Mouse (Mus musculus): ENCODE measurements around the gene Tprg.

Tprg gene

DNA sequence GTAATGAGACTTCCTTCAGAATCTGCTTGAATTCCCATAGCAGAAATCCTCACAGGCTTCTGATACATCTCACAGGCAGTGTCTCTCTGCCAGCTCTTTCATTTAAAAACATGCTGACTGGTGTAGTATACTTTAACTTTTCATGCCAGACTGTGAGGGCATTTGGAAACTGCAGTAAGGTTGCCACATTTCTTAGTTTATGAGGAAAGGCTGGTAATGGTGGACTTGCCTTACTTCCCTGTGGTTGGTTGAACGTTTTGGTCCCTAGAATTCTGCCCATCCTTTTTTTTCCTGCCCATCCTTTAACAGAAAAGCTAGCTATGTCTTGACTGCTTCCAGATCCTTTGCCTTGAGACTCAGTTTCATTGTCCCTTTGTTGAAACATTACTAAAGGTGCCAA, 138.8 kb downstream of the Tprg start:
- DNase-seq (ENCODE audit: low spot score) = no peak

DNA sequence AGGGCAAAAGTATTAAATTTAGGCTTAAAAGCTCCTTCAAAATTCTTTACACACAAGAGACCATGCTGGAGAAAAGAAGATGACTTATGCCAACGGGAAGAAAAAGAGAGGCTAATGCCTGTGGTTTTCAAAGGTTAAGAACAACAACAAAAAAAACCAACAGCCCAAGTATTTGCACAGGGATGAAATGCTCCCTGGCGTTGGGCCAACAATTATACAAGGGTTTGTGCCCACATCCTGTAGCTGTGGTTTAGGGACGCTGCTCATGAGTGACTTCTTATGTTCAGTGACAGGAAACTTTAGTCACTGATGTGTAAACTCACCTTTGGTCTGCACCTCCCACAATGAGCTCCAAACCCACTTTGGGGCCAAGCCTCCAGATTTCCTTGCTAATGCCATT, 139.6 kb downstream of the Tprg start:
- DNase-seq (ENCODE audit: low spot score) = no peak

DNA sequence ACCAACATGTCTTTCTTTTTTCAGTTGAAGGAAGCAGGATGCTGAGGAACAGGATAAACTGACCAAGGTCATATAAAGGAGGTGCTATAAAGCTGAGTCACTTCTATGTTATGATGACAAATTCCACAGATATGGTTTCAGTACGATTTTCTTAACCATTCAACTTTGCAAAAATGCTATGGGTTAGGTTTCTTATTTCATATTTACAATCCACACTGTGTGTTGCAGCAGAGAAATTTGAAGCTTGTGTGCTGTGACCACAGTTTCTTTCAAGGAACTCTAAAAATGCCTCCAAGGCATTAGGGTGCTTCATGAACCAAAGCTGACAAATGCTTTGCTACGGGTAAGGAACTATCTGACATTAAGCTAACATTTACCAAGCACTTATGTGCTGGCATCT, 153.4 kb downstream of the Tprg start:
- DNase-seq (ENCODE audit: low spot score) = no peak

DNA sequence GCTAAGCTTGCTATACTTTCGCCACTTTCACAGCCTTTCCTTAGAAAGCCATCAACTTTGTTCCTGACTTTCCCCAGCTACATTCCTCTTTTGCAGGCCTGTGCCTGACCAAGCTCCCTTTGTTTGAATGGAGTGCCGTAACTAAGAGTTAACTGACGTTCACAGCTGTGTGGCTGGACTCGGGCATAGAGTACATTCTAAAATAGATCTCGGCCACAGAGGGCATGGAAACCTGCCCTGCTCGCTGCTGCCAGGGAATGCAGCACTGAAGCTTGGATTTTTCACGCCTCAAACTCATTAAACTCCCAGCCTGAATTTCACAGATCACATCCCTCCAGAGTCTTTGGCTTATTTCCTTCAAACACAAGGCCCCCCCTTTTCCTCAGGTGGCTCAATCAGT, 159.0 kb downstream of the Tprg start:
- DNase-seq (ENCODE audit: low spot score) = no peak

DNA sequence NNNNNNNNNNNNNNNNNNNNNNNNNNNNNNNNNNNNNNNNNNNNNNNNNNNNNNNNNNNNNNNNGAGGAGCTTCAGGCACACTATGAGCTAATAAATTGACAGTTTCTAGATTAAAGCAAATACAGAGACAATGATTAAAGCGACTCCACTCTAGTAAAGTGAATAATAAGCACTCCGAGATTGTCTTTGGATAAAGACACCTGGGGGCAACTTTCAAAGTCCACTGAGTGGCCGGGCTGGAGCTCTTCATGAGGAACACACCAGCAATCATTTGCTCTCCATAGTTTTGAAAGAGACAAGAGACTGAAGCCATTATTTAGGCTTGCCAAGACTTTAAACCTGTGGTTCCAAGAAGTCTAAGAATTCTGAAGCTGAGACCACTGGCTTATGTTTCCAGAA, 164.9 kb downstream of the Tprg start:
- DNase-seq (ENCODE audit: low spot score) = no peak

DNA sequence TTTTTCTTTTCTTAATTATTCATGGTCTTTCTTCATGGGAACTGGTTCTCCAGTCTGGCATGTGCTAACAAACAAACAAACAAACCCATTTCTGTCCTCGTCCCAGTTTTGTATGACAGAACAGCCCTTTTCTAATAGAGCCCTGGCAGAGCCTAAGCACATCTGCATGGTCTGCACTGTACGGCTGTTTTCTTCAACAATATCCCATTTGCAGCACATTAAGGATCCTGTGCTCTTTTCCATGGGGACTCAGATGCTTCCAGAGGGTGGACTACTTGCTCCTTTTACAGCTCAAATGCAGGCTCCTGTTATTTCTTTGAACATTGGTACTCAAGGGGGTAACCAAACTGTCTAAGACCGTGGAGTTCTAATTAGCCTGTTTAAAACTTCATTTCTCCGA, 178.1 kb downstream of the Tprg start:
- DNase-seq (ENCODE audit: low spot score) = no peak

DNA sequence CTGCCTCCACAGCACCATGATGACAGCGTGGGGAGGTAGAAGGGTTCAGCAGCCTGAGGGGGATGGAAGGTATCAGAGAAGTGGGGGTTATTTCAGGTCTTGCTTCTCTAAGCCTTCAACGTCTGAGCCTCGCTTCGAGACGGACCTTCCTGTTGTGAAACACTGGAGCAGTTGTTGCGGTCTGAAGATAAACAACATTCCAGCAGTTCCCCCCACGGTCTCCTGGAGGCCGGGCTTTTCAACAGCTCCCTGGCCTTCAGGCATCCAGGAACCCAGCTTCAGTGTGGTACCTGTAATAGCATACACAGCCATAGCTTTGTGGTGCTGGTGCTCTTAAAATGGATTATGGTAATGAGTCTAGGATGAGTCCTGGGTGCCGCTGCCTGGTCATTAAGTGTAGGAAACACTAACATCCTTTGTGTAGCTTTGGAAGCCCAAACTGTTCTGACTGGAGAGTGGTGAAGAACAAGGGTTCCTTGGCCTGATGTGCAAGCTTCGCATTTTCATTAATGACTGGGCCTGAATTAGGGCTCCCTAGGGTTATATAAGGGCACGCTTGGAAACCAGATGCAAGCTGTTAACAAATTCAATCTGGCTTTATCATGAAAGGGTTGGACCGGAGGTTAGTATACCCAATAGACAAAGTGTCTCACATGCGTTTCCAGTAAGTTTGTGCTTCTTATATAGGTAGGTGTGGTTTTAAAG, 179.0 kb downstream of the Tprg start:
- DNase-seq (ENCODE audit: low spot score) = no peak

DNA sequence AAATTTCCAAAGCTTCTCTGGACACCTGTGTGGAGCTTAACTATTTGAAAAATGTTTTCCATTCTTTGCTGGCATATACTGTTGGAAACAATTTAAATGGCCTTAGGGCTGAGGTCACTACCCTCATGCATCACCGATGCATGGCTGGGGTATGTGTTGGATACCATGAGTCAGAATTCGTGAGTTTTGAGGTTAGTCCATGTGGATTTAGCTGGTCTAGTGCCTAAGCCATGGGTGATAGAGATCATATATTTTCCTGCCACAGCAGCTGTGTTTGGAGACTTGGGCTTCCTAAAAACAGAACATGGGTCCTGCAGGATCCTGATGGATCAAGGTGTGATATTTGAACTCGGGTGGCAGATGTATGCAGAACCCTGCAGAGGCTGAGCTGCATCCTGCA, 181.4 kb downstream of the Tprg start:
- no peak for DNase-seq (ENCODE audit: low spot score)

DNA sequence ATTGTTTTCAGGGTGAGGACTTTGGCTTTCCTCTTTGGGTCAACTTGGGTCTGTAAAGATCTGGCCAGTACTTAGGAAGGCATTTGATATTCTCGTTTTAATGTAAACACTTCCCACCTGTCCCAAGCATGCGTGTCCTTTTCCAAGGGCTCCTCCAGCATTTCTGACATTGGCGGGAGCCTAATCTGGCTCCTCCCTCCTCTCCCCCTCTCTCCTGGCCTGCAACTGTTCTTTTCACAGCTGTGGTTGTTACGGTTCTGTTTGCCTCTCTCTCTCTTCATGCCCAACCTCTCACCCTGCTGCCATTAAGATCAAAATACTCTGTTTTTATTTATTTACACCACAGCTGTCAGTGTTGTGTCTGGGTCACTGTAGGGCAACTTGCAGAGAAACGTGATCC, 182.0 kb downstream of the Tprg start:
- DNase-seq (ENCODE audit: low spot score) = no peak

All from retina, embryonic 14.5 days (tissue).